Mouse (Mus musculus): Measurements from ENCODE around the gene Rab7b. TPM values are rescaled to one million over a fixed set of nuclear protein-coding genes. Genes with fewer than 3 reads are reported as not detected.

The Rab7b gene
- total and polyA plus RNA-seq, 3 experiments: 0.19 TPM; not detected in 2

DNA sequence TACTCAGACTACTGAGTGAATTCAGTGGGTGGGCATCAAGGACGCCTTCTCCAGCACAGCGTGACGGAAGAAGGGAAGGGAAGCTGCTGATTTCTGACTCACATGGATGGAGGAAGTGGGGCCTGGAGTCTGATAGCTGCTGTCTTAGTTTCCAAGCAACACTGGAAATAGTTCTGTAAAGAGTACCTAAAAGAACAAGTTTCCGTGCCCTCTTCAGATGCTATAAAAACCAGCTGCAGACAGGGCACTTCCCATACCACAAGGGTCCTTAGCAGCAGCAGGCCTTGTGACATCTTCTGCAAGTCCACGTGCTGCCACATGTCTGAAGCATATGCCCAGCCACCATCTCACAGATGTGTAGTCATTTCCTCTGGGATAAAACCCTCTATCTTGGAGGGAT, 8.9 kb upstream of the Rab7b start:
- Histone ChIP-seq H3K27me3 (replicated peaks) (no peaks in the 10 kb centered on the region), H3K9ac (ENCODE audit: insufficient read depth, low read depth) (no peak overlapping the region), H3K79me2 (replicated peaks; ENCODE audit: control insufficient read depth, extremely low read depth, insufficient read depth, poor library complexity, severe bottlenecking) (no peaks in the 10 kb centered on the region), H3K36me3 (replicated peaks in 1 of 2; ENCODE audit: control insufficient read depth in 1 of 2, insufficient read depth in 1 of 2, low read length in 1 of 2) (no peaks in the 10 kb centered on the region), H3K9me3 (replicated peaks; ENCODE audit: low read length) (peaks cover 11% of the 10 kb centered on the region), H3K4me1 (ENCODE audit: control insufficient read depth in 1 of 2, insufficient read depth in 2 of 2) (peaks cover 0 to 18% of the 10 kb centered on the region in 2 experiments; a peak in 2 of 4 replicates), H3K27ac (ENCODE audit: insufficient read depth, low read depth) (no peak overlapping the region), H3K4me2 (ENCODE audit: insufficient read depth, low read depth, poor library complexity, severe bottlenecking) (no peak overlapping the region), H3K4me3 (replicated peaks in 1 of 3; ENCODE audit: low read depth in 2 of 3, low read length in 2 of 3, poor library complexity in 1 of 3) (no peak overlapping the region)
- TF ChIP-seq ZC3H11A (IDR thresholded peaks at IDR 0.05; ENCODE audit: low read depth, low read length) (no peak), MAX (IDR thresholded peaks at IDR 0.05; ENCODE audit: low read length) (peak; percentile 76), MYC (IDR thresholded peaks at IDR 0.05; ENCODE audit: low read depth, low read length) (0 out of 2 replicates have a peak, but pooled peaks have one; percentile 32), NRF1 (IDR thresholded peaks at IDR 0.05; ENCODE audit: low read depth, low read length) (no peak), NELFE (IDR thresholded peaks at IDR 0.05; ENCODE audit: low read depth, low read length) (no peak), PAX5 (IDR thresholded peaks at IDR 0.05; ENCODE audit: low read length) (no peak), BHLHE40 (IDR thresholded peaks at IDR 0.05; ENCODE audit: low read depth, low read length) (0 out of 2 replicates have a peak, but pooled peaks have one; percentile 32), ZMIZ1 (IDR thresholded peaks at IDR 0.05; ENCODE audit: low read depth, low read length) (no peak), MEF2A (IDR thresholded peaks at IDR 0.05; ENCODE audit: borderline replicate concordance, low read depth, low read length) (no peak), JUN (IDR thresholded peaks at IDR 0.05; ENCODE audit: insufficient read depth, low read depth, low read length) (no peak), E2F4 (IDR thresholded peaks at IDR 0.05; ENCODE audit: insufficient replicate concordance, low read depth, low read length) (no peak), CHD2 (IDR thresholded peaks at IDR 0.05; ENCODE audit: low read length) (no peak), CTCF (conservative IDR thresholded peaks at IDR 0.05 in 1 of 2, IDR thresholded peaks at IDR 0.05 in 1 of 2; ENCODE audit: low read depth in 2 of 2, low read length in 2 of 2) (no peak), MAZ (IDR thresholded peaks at IDR 0.05; ENCODE audit: low read depth, low read length) (no peak), TBP (conservative IDR thresholded peaks at IDR 0.05; ENCODE audit: low read depth, low read length) (no peak), EP300 (IDR thresholded peaks at IDR 0.05; ENCODE audit: low read length) (no peak), SMC3 (IDR thresholded peaks at IDR 0.05; ENCODE audit: low read depth, low read length) (no peak), POLR2A (IDR thresholded peaks at IDR 0.05; ENCODE audit: low read depth, low read length) (no peak)
- in situ Hi-C loops (cut with MboI; ENCODE audit: low pct_ligation_motif_present, low pct_unique_long_range_greater_than_20kb, low sequenced_read_pairs) (no loop called here), dilution Hi-C loops (cut with MboI; ENCODE audit: extremely low pct_ligation_motif_present, extremely low pct_unique_long_range_greater_than_20kb, low sequenced_read_pairs) (no loop called here)
- DNase-seq (ENCODE audit: extremely low read depth): peak; percentile 40

DNA sequence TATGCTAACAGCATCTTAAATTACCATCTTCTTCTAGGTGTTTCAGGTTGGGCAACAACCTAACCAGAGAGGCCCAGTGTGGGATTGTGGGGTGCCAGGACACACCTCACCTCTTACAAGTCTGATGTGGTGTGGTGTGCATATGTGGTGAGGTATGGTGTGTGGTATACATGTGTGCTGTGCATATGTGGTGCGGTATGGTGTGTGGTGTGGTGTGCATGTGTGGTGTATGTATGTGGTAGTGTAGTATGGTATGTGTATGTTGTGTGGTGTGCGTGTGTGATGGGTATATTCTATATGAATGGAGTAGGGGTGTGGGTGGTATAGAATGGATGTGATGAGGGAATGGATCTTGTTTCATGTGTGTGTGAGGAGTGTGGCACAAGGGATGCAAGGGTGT, 756 bp upstream of the Rab7b start:
- Histone ChIP-seq H3K27me3 (replicated peaks) (no peaks in the 10 kb centered on the region), H3K4me2 (ENCODE audit: insufficient read depth, low read depth, poor library complexity, severe bottlenecking) (no peak overlapping the region), H3K79me2 (replicated peaks; ENCODE audit: control insufficient read depth, extremely low read depth, insufficient read depth, poor library complexity, severe bottlenecking) (no peaks in the 10 kb centered on the region), H3K36me3 (replicated peaks in 1 of 2; ENCODE audit: control insufficient read depth in 1 of 2, insufficient read depth in 1 of 2, low read length in 1 of 2) (no peaks in the 10 kb centered on the region), H3K9ac (ENCODE audit: insufficient read depth, low read depth) (no peak overlapping the region), H3K9me3 (replicated peaks; ENCODE audit: low read length) (no peaks in the 10 kb centered on the region), H3K4me1 (ENCODE audit: control insufficient read depth in 1 of 2, insufficient read depth in 2 of 2) (peaks cover 5 to 33% of the 10 kb centered on the region in 2 experiments; a peak in 3 of 4 replicates), H3K4me3 (replicated peaks in 1 of 3; ENCODE audit: low read depth in 2 of 3, low read length in 2 of 3, poor library complexity in 1 of 3) (no peak overlapping the region), H3K27ac (ENCODE audit: insufficient read depth, low read depth) (no peak overlapping the region)
- DNase-seq (ENCODE audit: extremely low read depth): no peak
- in situ Hi-C loops (cut with MboI; ENCODE audit: low pct_ligation_motif_present, low pct_unique_long_range_greater_than_20kb, low sequenced_read_pairs) (no loop called here), dilution Hi-C loops (cut with MboI; ENCODE audit: extremely low pct_ligation_motif_present, extremely low pct_unique_long_range_greater_than_20kb, low sequenced_read_pairs) (no loop called here)
- TF ChIP-seq UBTF (IDR thresholded peaks at IDR 0.05; ENCODE audit: low read depth, low read length) (no peak), BHLHE40 (IDR thresholded peaks at IDR 0.05; ENCODE audit: low read depth, low read length) (no peak), KAT2A (IDR thresholded peaks at IDR 0.05; ENCODE audit: insufficient replicate concordance, low read length) (no peak), ZC3H11A (IDR thresholded peaks at IDR 0.05; ENCODE audit: low read depth, low read length) (no peak), MAFK (IDR thresholded peaks at IDR 0.05; ENCODE audit: insufficient replicate concordance, low read length) (no peak)
